Mouse (Mus musculus): Measurements from ENCODE around the gene H2afb3. TPM values are rescaled to one million over a fixed set of nuclear protein-coding genes. Genes with fewer than 3 reads are reported as not detected.

H2afb3 gene
- polyA plus RNA-seq, 1 experiment from 2014 or later = not detected

Other genes starting within 250 kb of the H2afb3 start
- 6.2 and 7.7 TPM in 2 replicates for gene Pcdh11x, start 22.8 kb downstream of the H2afb3 start, polyA plus RNA-seq (2014; fragmentation: Nextera tagmentation; extraction: Ambion mirVana)

All from intestine, embryonic 14.5 days (tissue).